Mouse (Mus musculus) right cerebral cortex, adult 18-20 months (tissue): ENCODE measurements at regions not wholly inside any gene's neighbourhood (a gene's known extent, or its start where the extent isn't known, plus 50 kb on each side); places are given as distances from the start of the nearest gene placed in this dataset.

Source experiments
- DNase-seq: peaks from one replicate; pipeline ENCODE4 v3.0.0; 2022; ENCODE audit warnings: mixed read lengths

DNA sequence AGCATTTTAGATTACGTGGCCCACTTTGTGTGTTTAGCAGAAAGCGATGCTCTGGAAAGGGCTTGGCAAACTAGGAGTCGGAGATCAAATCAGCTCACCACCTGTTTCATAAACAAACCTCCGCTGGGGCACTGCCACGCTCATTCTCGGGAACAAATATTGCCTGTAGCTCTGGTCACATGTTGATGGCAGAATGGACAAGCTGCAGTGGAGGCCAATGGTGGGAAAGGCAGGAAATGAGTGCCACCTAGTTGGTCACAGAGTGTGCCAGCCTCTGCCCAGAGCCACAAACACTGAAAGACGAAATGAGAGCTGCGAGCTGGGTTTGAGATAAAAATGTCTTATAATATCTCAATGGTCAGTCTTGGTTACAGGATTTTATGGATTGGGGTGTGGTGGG is 259.2 kb upstream of the Csf3r start:
- no peak for DNase-seq

DNA sequence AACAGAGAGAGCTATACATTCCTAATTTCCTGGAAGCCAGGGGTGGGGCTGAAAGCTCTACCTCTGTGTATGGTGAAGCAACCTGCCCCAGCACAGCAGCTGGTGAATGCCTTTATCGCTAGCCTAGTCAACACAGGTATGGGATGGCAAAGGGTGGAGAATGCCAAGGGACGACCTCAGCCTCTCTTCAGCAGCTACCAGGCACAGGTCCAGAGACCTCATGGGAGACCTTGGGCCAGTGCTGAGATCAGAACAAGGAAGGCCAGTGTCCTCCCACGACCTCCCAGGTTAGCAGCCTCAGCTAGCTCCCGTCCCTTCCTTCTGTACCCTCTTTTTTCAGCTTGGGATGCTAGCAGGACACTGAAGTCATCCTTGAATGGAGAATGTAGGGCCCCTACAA is 247.2 kb upstream of the Csf3r start:
- no peak for DNase-seq

- no peak for DNase-seq
Observed at GRCm38 (mm10) chr4:125780113-125780512, 244.2 kb upstream of the Csf3r start.

DNA sequence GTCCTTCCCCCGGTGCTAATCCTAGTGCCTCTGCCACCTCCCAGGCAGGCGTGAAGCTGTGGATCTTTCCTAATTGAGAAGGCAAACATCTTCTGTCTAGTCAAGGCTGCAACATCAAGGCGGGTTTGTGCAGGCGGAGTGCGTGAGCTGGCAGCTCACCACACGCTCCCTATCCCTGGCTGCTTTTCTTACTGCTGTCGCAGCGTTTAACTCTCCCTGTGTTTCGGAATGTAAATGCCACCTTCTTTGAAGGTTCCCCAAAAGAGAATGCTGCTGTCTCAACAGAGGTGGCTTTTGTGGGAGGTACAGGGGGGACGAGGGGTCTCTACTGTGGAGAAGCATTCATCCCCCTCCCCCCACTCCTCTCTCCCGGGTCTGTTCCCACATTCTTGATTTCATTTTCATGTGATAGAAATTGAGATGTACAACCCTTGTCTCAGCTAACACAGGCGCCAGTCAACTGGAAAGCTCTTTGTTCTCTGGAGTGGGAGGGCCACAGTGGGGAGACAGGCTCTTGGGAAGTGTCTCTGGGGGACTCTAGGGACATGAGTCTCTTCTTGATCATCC is 243.3 kb upstream of the Csf3r start:
- DNase-seq, result peak; percentile 85

DNA sequence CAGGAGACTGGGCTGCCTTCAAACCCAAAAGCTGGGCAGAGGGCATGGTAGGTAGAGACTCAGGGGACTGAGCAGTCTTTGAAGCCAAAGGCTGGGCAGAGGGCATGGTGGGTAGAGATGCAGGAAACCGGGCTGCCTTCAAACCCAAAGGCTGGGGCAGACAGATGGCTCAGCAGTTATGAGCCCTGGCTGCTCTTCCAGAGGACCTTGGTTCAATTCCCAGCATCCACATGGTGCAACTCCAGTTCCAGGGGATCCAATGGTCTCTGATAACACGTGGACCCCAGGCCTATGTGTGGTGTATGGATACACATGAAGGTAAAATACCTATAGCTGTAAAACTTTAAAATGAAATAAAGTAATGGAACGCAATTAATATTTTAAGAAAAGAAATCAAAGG is 242.0 kb upstream of the Csf3r start:
- DNase-seq, result no peak

- DNase-seq, result no peak
Observed at GRCm38 (mm10) chr4:125786083-125786482, 238.3 kb upstream of the Csf3r start.

GRCm38 (mm10) chr4:125794679-125795078 is 229.7 kb upstream of the Csf3r start:
- DNase-seq, result no peak

GRCm38 (mm10) chr4:125807923-125808322 is 216.4 kb upstream of the Csf3r start:
- DNase-seq, result no peak

GRCm38 (mm10) chr4:125809446-125810108 is 214.8 kb upstream of the Csf3r start:
- no peak for DNase-seq

DNA sequence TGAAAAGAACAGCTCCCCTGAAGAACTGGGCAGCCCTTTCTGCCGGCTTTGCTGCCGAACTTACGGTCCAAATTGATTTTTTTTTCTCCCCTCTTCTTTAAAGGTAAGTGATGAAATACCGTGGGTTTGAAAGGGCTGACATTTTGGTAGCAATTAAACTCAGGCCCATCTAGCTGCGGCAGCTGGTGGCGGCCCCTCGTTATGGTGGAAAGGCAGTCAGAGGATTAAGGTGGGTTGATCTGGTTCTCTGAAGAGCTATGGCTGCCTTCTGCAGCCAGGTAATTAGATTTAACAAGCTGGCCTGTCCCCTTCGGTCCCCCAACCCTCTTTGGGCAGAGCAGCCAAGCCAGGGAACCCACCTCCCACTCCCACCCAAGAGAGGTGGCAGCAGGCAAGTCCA is 214.1 kb upstream of the Csf3r start:
- DNase-seq, result no peak

GRCm38 (mm10) chr4:125814311-125814710 is 210.0 kb upstream of the Csf3r start:
- DNase-seq, result peak; percentile 92

DNA sequence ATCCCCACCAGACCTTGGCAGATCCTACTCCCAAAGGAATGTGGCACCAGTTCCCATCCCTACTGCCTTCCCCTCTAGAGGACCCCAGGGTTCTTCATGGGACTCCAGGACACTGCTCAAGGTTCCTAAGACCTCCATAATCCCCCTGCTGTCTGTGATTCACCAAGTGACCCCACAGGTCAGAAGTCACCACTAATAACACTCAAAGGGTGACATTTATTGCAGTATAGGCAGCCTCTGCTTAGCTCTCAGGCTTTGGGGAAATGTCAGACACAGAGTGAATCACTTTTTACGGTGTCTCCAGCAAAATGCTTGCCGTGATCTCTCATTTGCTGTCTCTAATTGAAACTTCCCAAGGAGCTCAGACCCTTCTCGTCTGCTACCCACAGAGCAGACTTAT is 209.1 kb upstream of the Csf3r start:
- no peak for DNase-seq

- peak; percentile 85 for DNase-seq
Observed at GRCm38 (mm10) chr4:125824525-125824924, 199.8 kb upstream of the Csf3r start.

- DNase-seq, result peak; percentile 41
Observed at GRCm38 (mm10) chr4:125826416-125826815, 197.9 kb upstream of the Csf3r start.

DNA sequence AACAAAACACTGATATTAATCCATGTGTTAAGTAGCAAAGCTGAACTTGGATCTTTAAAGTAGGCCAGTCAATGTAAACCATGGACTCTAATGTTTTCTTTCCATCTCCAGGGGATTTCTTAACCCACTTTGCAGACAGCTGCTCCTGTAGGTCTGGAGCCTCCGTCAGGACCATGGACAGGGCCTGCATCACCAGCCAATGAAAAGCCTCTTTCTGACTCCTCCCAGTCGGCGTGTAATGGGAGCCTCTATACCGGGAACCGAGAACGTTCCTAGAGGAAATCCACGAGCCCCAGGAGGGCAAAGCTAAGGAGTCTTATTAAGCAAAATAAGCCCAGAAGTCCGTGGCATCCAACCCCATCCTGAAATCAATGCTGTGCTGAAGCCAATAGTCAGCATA is 189.1 kb upstream of the Csf3r start:
- no peak for DNase-seq

DNA sequence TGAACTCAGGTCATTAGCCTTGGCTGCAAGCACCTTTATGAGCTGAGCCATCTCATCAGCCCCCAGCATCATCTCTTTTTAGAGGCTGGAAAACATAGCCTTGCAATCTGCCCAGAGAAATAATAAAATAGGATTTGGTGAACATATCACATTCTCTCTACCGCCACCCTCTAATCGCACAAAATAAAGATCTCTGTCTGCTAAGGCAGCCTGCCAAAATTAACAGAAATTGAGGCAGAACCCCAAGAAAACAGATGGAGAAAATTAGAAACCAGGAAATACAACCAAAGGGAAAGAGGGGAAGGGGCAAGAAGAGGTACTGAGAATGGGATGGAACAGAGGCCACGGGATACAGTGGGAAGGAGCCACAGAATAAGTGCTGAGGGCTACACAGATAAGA is 176.8 kb upstream of the Csf3r start:
- no peak for DNase-seq

- peak; percentile 28 for DNase-seq
Observed at GRCm38 (mm10) chr4:125850300-125850699, 174.1 kb upstream of the Csf3r start.

GRCm38 (mm10) chr4:125852545-125852944 is 171.8 kb upstream of the Csf3r start:
- DNase-seq, result peak; percentile 8

- peak; percentile 29 for DNase-seq
Observed at GRCm38 (mm10) chr4:125855983-125856591, 168.3 kb upstream of the Csf3r start.

GRCm38 (mm10) chr4:125856781-125857180 is 167.6 kb upstream of the Csf3r start:
- no peak for DNase-seq

DNA sequence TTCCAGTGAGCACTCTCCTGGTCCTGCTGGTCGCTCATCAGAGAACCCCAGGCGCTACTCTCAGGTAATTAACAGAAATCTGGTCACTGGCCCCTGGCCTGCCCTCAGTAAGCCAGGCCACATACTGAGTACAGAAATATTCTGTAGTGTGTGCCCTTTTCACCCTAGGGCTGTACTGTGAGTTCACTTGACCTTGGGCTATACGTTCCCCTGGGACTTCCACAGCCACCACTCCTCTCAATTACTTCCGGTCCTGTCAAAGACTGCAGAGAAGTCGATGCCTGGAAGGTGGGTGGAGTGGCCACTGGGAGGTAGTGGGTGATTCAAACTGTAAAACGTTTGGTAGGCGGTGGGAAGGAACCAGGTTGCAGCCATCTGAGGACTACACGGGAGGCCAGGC is 159.3 kb upstream of the Csf3r start:
- DNase-seq, result no peak

DNA sequence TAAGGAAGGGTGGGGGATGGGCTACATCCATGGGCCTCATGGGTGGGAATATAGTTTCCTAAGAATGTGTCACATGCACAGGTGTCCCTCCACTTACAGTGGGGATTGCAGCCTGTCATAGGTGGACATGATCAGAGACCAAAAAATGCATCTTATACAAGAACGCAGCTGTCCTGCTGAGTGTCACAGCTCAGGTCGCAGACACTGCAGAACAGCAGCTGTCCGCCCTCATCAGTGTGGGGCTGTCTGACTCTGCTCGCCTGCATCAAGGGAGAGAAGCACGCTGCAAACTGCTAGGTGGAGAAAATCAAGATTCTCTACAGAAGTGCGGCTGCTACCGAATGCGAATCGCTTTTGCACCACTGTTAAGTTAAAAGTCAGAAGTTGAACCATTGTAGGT is 158.6 kb upstream of the Csf3r start:
- no peak for DNase-seq

- DNase-seq, result no peak
Observed at GRCm38 (mm10) chr4:125871211-125871610, 153.1 kb upstream of the Csf3r start.

DNA sequence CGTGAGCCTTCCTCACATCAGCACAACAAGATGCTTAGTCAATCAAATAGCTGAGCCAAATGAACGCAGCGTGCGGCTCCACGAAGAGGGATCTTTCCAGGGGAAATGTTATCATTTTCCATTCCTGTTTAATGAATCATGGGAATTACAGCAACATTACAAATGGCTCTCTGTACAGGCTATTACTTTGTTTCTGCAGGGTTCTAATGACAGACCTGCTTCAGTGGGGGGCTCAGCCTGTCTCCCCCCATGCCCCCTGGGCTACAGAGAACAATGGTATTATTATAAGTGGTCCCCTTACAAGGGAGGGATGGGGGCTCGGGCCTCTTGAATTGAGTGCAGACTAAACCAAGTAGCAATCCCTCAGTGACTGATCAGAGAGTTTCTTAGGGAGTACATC is 144.3 kb upstream of the Csf3r start:
- no peak for DNase-seq

DNA sequence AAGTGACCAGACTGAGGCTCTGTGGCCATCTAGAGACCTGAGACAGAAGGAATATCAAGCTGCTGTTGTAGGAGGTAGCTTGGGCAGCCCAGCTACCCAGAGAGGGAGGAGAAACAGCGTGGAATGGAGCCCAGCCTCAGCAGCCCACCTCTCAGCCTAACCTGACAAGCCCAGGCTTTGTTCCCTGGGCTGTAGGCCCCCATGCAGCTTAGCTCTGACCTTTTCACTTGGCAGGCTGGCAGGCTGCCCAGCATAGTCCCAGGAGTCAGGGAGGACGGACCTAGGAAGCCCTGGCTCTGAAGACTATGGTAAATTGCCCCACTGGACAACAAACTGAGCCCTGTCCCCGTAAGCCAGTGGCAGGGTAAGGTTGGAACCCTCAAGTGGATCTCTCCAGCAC is 141.8 kb upstream of the Csf3r start:
- DNase-seq, result no peak
